Mouse (Mus musculus) fat pad, adult 2 months (tissue): ENCODE data around the gene Trarg1.
"Not testable (repeated sequence)": the region's sequence is repeated elsewhere in the genome, so short reads cannot be mapped to it uniquely, and the experiment has no call there.

Experiments used
- DNase-seq: peaks from one replicate; pipeline ENCODE4 v3.0.0-alpha.2; 2011; ENCODE audit warnings: low read depth, low spot score; ENCODE audit errors: extremely low read depth

Gene Trarg1

GRCm38 (mm10) chr11:76679508-76679907, at the start of gene Trarg1:
TSS of gene Trarg1 (plus strand) at chr11:76679808.
- DNase-seq, result not testable (repeated sequence)

- DNase-seq, result no peak
Observed at GRCm38 (mm10) chr11:76630023-76630422, 49.6 kb upstream of the Trarg1 start.

- no peak for DNase-seq
Observed at GRCm38 (mm10) chr11:76630487-76630886, 49.1 kb upstream of the Trarg1 start.

GRCm38 (mm10) chr11:76639269-76639985, 40.2 kb upstream of the Trarg1 start:
- no peak for DNase-seq

GRCm38 (mm10) chr11:76640231-76640630, 39.4 kb upstream of the Trarg1 start:
- DNase-seq, result no peak

GRCm38 (mm10) chr11:76644257-76644656, 35.4 kb upstream of the Trarg1 start:
- no peak for DNase-seq

- DNase-seq, result no peak
Observed at GRCm38 (mm10) chr11:76645036-76645435, 34.6 kb upstream of the Trarg1 start.

GRCm38 (mm10) chr11:76645955-76646354, 33.7 kb upstream of the Trarg1 start:
- DNase-seq, result no peak

- DNase-seq, result no peak
Observed at GRCm38 (mm10) chr11:76647062-76647461, 32.5 kb upstream of the Trarg1 start.

- no peak for DNase-seq
Observed at GRCm38 (mm10) chr11:76647500-76647899, 32.1 kb upstream of the Trarg1 start.

GRCm38 (mm10) chr11:76650862-76651560, 28.6 kb upstream of the Trarg1 start:
- no peak for DNase-seq

GRCm38 (mm10) chr11:76652838-76653334, 26.7 kb upstream of the Trarg1 start:
- DNase-seq, result no peak

GRCm38 (mm10) chr11:76655106-76655505, 24.5 kb upstream of the Trarg1 start:
- DNase-seq, result no peak

- DNase-seq, result no peak
Observed at GRCm38 (mm10) chr11:76657450-76657970, 22.1 kb upstream of the Trarg1 start.

- DNase-seq, result no peak
Observed at GRCm38 (mm10) chr11:76659138-76659930, 20.3 kb upstream of the Trarg1 start.

GRCm38 (mm10) chr11:76661790-76662468, 17.7 kb upstream of the Trarg1 start:
- DNase-seq, result no peak

- DNase-seq, result no peak
Observed at GRCm38 (mm10) chr11:76666002-76666649, 13.5 kb upstream of the Trarg1 start.

- DNase-seq, result no peak
Observed at GRCm38 (mm10) chr11:76667807-76668206, 11.8 kb upstream of the Trarg1 start.

GRCm38 (mm10) chr11:76671871-76672475, 7.6 kb upstream of the Trarg1 start, which contains the start of gene Bhlha9:
TSS of gene Bhlha9 (plus strand) at chr11:76672470.
- DNase-seq, result no peak
